Mouse (Mus musculus): ENCODE results near the gene Tmem135.

DNA sequence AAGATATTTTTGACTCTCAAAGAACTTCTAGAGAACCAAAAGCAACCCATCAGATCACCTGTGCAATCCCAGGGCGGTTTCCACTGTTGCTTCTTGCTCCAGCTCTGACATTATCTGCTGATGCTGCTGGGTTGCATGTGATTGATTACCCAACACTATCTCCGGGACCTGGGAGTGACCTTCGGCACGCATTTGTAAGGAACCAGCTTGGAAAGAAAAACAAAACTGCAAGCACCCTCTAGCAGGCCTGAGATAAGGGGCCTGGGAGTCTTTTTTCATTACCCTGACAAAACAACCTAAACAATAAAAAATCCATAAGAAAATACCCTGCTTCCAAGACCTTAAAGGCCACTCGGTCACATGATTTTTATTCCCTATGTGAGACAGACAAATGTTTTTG lies 19.2 kb upstream of the Tmem135 start:
- TF ChIP-seq CTCF (IDR thresholded peaks at IDR 0.05; ENCODE audit: borderline replicate concordance, insufficient read depth, low read length) = no peak
- TF ChIP-seq POLR2A (IDR thresholded peaks at IDR 0.05; ENCODE audit: low read depth, low read length) = no peak

Data from embryonic fibroblast, embryonic 13.5 days (primary cell).